Mouse (Mus musculus) myocyte (in vitro differentiated cells): ENCODE measurements around the gene Mmd. TPM values are rescaled to one million over a fixed set of nuclear protein-coding genes. Genes with fewer than 3 reads are reported as not detected.
A peak's percentile ranks its signal among the peaks of the same experiment; 100 is the strongest.

Source experiments
- H3K27me3 ChIP-seq: one replicate; pipeline ENCODE4 v1.6.1; 2011; ENCODE audit not compliant: control insufficient read depth, insufficient read depth, insufficient read length
- H3K36me3 ChIP-seq: one replicate; pipeline ENCODE4 v1.6.1; 2011; ENCODE audit not compliant: control insufficient read depth, insufficient read depth
- H3K4me2 ChIP-seq: one replicate; pipeline ENCODE4 v1.6.1; 2011; ENCODE audit warnings: low read depth, control low read depth
- H3K4me3 ChIP-seq: one replicate; pipeline ENCODE4 v1.5.1; 2011; ENCODE audit warnings: mild to moderate bottlenecking, control low read depth, moderate library complexity
- H3K79me2 ChIP-seq: one replicate; pipeline ENCODE4 v1.6.1; 2011; ENCODE audit not compliant: control insufficient read depth, insufficient read depth
- H3ac ChIP-seq: one replicate; pipeline ENCODE4 v1.6.1; 2011; ENCODE audit not compliant: control insufficient read depth, insufficient read length
- CEBPB ChIP-seq: IDR thresholded peaks from 2 replicates; pipeline ENCODE4 v1.6.1; 2011; ENCODE audit warnings: mild to moderate bottlenecking, moderate library complexity; ENCODE audit not compliant: poor library complexity, insufficient read depth, severe bottlenecking
- E2F4 ChIP-seq: IDR thresholded peaks from one replicate; pipeline ENCODE4 v1.6.1; 2011; ENCODE audit warnings: mild to moderate bottlenecking, control low read depth, moderate library complexity; ENCODE audit not compliant: insufficient read depth
- MAX ChIP-seq: IDR thresholded peaks from one replicate; pipeline ENCODE4 v1.6.1; 2011; ENCODE audit warnings: low read depth, mild to moderate bottlenecking, control low read depth
- MYOD1 ChIP-seq, 3 experiments: IDR thresholded peaks; one replicate each; pipeline ENCODE4 v1.6.1; 2011; ENCODE audit warnings: control low read depth in 2 of 3, low read depth in 2 of 3, mild to moderate bottlenecking in 2 of 3, moderate library complexity in 1 of 3; ENCODE audit not compliant: insufficient read length in 2 of 3, control insufficient read depth in 1 of 3
- MYOG ChIP-seq, 3 experiments: IDR thresholded peaks; one replicate each; pipeline ENCODE4 v1.6.1; 2011; ENCODE audit warnings: control low read depth in 2 of 3, low read depth in 2 of 3, mild to moderate bottlenecking in 2 of 3; ENCODE audit not compliant: insufficient read length in 2 of 3, control insufficient read depth in 1 of 3, insufficient read depth in 1 of 3
- POLR2A ChIP-seq: IDR thresholded peaks from one replicate; pipeline ENCODE4 v1.6.1; 2011; ENCODE audit warnings: low read depth, mild to moderate bottlenecking, control low read depth, moderate library complexity; ENCODE audit not compliant: insufficient read length
- POLR2AphosphoS2 ChIP-seq: IDR thresholded peaks from one replicate; pipeline ENCODE4 v1.6.1; 2011; ENCODE audit warnings: low read depth, control low read depth; ENCODE audit not compliant: insufficient read length
- REST ChIP-seq: IDR thresholded peaks from one replicate; pipeline ENCODE4 v1.6.1; 2011; ENCODE audit warnings: mild to moderate bottlenecking, control low read depth, moderate library complexity; ENCODE audit not compliant: insufficient read depth, insufficient read length
- SRF ChIP-seq: IDR thresholded peaks from one replicate; pipeline ENCODE4 v1.6.1; 2011; ENCODE audit warnings: low read depth; ENCODE audit not compliant: control insufficient read depth, insufficient read length
- TCF12 ChIP-seq: IDR thresholded peaks from one replicate; pipeline ENCODE4 v1.6.1; 2011; ENCODE audit warnings: mild to moderate bottlenecking, control low read depth; ENCODE audit not compliant: poor library complexity, insufficient read depth, severe bottlenecking
- TCF3 ChIP-seq: IDR thresholded peaks from one replicate; pipeline ENCODE4 v1.6.1; 2011; ENCODE audit warnings: low read depth, control low read depth; ENCODE audit not compliant: insufficient read length
- USF1 ChIP-seq: IDR thresholded peaks from one replicate; pipeline ENCODE4 v1.6.1; 2011; ENCODE audit warnings: low read depth, mild to moderate bottlenecking, control low read depth, moderate library complexity
- polyA plus RNA-seq: library from polyadenylated mRNA; unstranded; fragments of >200 nt; fragmentation: generic; extraction: Trizol; gene quantifications from one replicate; pipeline ENCODE4 v1.2.1, GENCODE M21; 2012; ENCODE audit warnings: missing spikeins

Mmd gene
- polyA plus RNA-seq, 1 experiment = 36.0 TPM

GRCm38 (mm10) chr11:90245630-90246029, 3.6 kb upstream of the Mmd start:
- H3ac ChIP-seq = no peak overlapping the region
- H3K27me3 ChIP-seq = no peaks in the 10 kb centered on the region
- H3K4me2 ChIP-seq = no peak overlapping the region
- no peak for TF ChIP-seq USF1
- TF ChIP-seq REST = no peak
- no peak for TF ChIP-seq POLR2A
- TF ChIP-seq MYOG (IDR thresholded peaks at IDR 0.05; ENCODE audit: control insufficient read depth in 1 of 3, insufficient read depth in 1 of 3, insufficient read length in 2 of 3, low read depth in 2 of 3) = no peak
- TF ChIP-seq SRF = no peak
- no peak for TF ChIP-seq MYOD1 (IDR thresholded peaks at IDR 0.05; ENCODE audit: control insufficient read depth in 1 of 3, insufficient read length in 2 of 3, low read depth in 2 of 3)
- TF ChIP-seq E2F4 = no peak
- no peak for TF ChIP-seq MAX
- no peak for TF ChIP-seq CEBPB
- TF ChIP-seq TCF12 = no peak
- TF ChIP-seq TCF3 = no peak
- TF ChIP-seq POLR2AphosphoS2 = no peak
- no peaks in the 10 kb centered on the region for H3K36me3 ChIP-seq
- H3K4me3 ChIP-seq = no peak overlapping the region
- peaks cover 11% of the 10 kb centered on the region for H3K79me2 ChIP-seq

DNA sequence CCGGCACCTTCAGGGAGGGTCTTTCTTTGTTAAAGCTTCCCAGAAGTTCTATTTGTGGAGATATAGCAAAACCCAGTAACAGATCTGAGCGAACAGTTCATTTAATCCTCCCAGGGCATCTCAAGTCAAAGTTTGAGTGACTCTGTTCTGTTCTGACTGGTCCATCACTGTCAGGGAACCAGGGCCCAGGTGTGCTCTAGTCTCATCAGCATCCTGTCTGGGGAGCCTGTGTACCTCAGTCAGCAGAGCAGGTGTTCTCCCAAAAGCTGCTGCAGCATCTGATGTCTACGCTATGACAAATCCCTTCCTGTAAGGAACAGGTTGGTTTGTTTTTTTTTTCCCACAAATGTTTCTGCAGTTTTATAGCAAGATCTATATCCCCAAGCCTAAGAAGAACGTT, 2.6 kb upstream of the Mmd start:
- Histone ChIP-seq H3K4me3 (no peak overlapping the region), H3K36me3 (no peaks in the 10 kb centered on the region), H3K4me2 (no peak overlapping the region), H3ac (no peak overlapping the region), H3K27me3 (no peaks in the 10 kb centered on the region), H3K79me2 (peaks cover 22% of the 10 kb centered on the region)
- no peak for TF ChIP-seq REST
- TF ChIP-seq TCF12 = no peak
- no peak for TF ChIP-seq MAX
- TF ChIP-seq POLR2AphosphoS2 = no peak
- TF ChIP-seq MYOD1 (IDR thresholded peaks at IDR 0.05; ENCODE audit: control insufficient read depth in 1 of 3, insufficient read length in 2 of 3, low read depth in 2 of 3) = no peak
- no peak for TF ChIP-seq USF1
- no peak for TF ChIP-seq E2F4
- TF ChIP-seq TCF3 = no peak
- TF ChIP-seq POLR2A = no peak
- TF ChIP-seq CEBPB = no peak
- no peak for TF ChIP-seq SRF
- no peak for TF ChIP-seq MYOG (IDR thresholded peaks at IDR 0.05; ENCODE audit: control insufficient read depth in 1 of 3, insufficient read depth in 1 of 3, insufficient read length in 2 of 3, low read depth in 2 of 3)

DNA sequence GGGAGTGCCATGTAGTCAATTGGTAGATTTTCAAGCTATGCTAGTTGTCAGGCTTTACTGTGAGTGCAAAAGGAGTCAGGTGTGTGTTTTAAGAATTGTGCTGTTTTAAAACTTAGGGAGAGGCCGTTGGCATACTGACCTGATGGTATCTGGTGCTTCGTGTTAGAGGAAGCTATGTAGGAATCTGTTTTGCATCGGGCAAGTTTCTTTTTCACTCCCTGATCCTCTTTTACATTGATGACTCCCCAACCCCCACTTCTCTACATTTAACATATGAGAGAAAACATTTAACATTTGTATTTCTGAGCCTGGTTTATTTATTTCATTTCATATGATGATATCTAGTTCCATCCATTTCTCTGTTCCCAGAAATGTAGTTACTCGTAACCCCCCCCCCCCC, 1.5 kb upstream of the Mmd start:
- H3K27me3 ChIP-seq = no peaks in the 10 kb centered on the region
- H3K79me2 ChIP-seq = peaks cover 33% of the 10 kb centered on the region
- H3ac ChIP-seq = no peak overlapping the region
- no peaks in the 10 kb centered on the region for H3K36me3 ChIP-seq
- TF ChIP-seq E2F4 (no peak), CEBPB (no peak)
- no peak overlapping the region for H3K4me3 ChIP-seq
- no peak overlapping the region for H3K4me2 ChIP-seq

DNA sequence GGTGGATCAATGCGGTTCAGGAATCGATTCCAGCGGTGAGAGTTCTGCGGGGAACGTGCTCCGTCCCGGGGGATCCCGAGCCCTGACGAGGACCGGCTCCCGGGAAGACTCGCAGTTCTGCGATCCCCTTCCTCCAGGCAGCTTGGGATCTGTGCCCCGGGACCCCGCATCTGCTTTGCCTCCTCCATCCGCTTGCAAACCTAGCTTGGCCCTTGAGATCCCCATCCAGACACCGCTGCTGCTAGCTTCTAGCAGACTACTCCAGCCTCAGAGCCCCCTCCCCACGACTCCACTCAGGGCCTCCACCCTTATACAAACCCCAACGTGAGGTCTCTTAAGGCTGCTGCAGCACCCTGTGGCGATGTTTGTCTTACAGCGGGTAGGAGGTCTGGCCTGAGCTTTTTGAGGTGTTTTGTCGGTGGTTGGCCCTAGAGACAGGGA, 465 bp downstream of the Mmd start:
- H3ac ChIP-seq = peak overlapping the region; percentile 65
- TF ChIP-seq CEBPB (no peak), TCF3 (no peak), USF1 (no peak), MAX (no peak), SRF (no peak), TCF12 (no peak)
- peak overlapping the region; percentile 55 for H3K4me3 ChIP-seq

DNA sequence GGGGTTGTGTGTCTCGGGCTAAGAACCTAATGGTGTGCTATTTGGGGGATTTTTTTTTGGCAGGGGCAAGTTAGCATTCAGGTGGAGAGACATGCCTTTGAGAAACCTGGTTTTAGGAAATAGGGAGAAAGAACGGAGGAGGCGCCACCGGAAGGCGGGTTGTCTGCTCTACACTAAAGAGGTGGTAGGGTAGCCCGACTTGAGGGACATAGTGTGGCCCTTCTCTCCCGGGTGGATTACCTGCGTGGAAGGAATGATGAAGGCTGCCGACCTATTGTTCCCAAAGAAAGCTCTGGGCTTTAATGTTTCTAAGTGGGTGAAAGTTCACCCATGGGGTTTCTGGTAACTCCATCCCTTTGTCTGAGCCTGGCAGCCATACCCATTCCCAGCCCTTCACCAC, 933 bp downstream of the Mmd start:
- H3K79me2 ChIP-seq = peaks cover 57% of the 10 kb centered on the region
- TF ChIP-seq TCF3 = no peak
- TF ChIP-seq E2F4 = no peak
- TF ChIP-seq TCF12 = no peak
- no peak for TF ChIP-seq CEBPB
- no peak for TF ChIP-seq USF1
- TF ChIP-seq MYOD1 (IDR thresholded peaks at IDR 0.05; ENCODE audit: control insufficient read depth in 1 of 3, insufficient read length in 2 of 3, low read depth in 2 of 3) = no peak
- no peak for TF ChIP-seq SRF
- H3K4me3 ChIP-seq = peak overlapping the region; percentile 55
- peak overlapping the region; percentile 94 for H3K4me2 ChIP-seq
- H3ac ChIP-seq = peak overlapping the region; percentile 65
- no peaks in the 10 kb centered on the region for H3K36me3 ChIP-seq
- H3K27me3 ChIP-seq = no peaks in the 10 kb centered on the region

More for the DNA sequence above, 465 bp downstream of the Mmd start:
- Histone ChIP-seq H3K27me3 (no peaks in the 10 kb centered on the region), H3K36me3 (no peaks in the 10 kb centered on the region), H3K79me2 (peaks cover 52% of the 10 kb centered on the region), H3K4me2 (peak overlapping the region; percentile 94)

DNA sequence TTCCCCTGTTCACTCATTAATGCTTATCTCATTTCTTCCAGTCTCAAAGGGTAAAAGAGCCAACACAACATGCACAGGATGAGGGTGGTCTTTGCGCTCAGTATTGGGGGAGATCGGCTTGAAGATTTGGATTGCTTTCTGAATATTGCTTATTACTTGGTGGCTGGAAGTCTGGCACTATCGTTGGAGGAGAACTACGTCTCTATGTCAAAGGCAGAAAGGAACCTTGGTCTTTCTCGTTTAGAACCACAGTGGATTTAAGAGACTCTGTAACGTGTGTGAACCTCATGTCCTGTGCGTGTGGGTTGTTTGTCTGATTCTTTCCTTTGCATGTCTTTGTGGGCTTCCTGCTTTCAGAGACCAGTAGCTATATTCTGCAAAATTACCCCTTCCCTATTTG, 1.5 kb downstream of the Mmd start:
- H3K27me3 ChIP-seq = no peaks in the 10 kb centered on the region
- H3ac ChIP-seq = peak overlapping the region; percentile 65
- H3K4me3 ChIP-seq = peak overlapping the region; percentile 55
- no peaks in the 10 kb centered on the region for H3K36me3 ChIP-seq
- H3K4me2 ChIP-seq = peak overlapping the region; percentile 94
- peaks cover 62% of the 10 kb centered on the region for H3K79me2 ChIP-seq
- TF ChIP-seq POLR2A = no peak
- TF ChIP-seq MYOG (IDR thresholded peaks at IDR 0.05; ENCODE audit: control insufficient read depth in 1 of 3, insufficient read depth in 1 of 3, insufficient read length in 2 of 3, low read depth in 2 of 3) = no peak
- TF ChIP-seq USF1 = no peak
- no peak for TF ChIP-seq MAX
- no peak for TF ChIP-seq TCF3
- TF ChIP-seq TCF12 = no peak
- TF ChIP-seq SRF = no peak
- TF ChIP-seq CEBPB = no peak
- no peak for TF ChIP-seq MYOD1 (IDR thresholded peaks at IDR 0.05; ENCODE audit: control insufficient read depth in 1 of 3, insufficient read length in 2 of 3, low read depth in 2 of 3)
- no peak for TF ChIP-seq REST
- no peak for TF ChIP-seq E2F4
- TF ChIP-seq POLR2AphosphoS2 = no peak
